Mouse (Mus musculus) frontal cortex, postnatal 10 days (tissue): ENCODE data around the gene Psen2.

Source experiments
- DNase-seq, 2 experiments: peaks; one replicate each; pipeline ENCODE4 v3.0.0; 2022; ENCODE audit warnings: low spot score in 2 of 2, mixed read lengths in 1 of 2

Psen2 gene

DNA sequence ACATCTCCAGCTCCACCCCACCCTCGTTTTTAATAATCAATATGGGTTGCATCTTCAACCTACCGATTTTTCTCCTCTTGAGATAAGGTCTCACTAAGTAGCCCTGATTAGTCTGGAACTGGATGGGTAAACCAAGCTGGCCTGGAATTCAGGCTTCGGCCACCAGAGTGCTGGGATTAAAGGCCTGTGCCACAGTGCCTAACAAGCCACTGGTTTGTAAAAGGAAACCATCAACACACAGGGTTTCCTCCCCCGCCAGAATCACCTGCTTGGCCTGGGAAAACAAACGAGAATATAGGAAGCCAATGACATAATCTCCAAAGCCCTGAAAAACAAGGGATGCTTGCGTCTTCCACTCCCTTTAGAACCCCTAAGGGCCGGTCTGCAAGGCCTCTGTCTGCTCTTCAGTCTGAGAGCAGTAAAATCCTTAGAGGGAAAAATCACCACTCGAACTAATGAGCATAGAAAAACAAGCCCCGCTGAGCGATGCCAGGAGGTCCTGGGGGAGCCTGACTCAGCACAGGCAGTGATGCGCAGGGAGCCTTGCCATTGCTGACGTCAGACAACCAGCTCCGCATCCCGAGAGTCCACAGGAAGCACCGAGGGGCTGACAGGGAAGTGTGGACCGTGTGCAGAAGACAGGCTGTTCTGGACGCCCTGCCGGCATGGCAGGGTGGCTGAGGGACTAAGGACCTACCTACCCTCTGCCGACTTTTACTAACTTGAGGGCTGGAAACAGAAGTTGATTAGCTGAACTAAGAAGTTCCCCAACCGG is 13.4 kb downstream of the Psen2 start:
- peak in 1 of 2 experiments; percentile 39 for DNase-seq

DNA sequence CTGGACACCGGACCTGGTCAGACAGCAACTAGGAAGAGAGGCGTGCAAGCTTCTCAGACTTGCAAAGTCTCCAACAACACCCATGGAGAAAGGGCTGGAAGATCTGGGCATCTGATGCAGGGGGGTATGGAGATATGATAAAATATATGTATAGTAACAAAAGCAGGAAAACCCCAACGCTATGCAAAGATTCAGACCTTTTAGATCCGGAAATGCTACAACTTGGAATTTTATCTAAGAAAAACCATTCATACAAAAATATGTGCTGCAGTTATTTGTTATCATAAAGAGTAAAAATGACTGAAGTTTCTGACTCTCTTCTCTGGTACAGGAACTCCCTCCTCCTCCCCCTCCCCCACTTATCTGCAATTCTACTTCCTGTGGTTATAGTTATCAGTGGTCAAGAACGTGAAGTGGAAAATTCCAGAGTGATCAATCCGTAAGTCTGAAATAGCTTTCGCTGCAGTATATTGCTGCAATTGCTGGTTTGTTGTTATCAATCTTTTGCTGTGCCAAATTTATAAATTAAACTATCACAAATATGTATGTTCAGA is 14.6 kb downstream of the Psen2 start:
- no peak for DNase-seq

DNA sequence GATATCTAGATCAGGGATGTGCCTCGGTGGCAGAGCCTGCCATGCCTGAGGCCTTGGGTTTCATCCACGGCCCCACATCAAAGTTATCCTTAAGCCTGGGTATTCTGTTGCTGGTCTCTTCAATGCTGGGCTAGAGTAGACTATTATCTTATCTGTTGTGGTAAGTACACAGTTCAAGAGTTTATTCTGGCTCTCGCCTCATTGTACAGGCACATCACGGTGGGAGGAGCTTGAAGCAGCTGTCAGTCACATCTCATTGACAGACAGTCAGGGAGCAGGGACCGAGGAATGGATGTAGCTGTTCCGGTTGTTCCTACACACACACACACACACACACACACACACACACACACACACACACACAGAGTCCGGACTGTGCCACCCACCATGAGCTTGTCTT is 15.3 kb downstream of the Psen2 start:
- DNase-seq = no peak

DNA sequence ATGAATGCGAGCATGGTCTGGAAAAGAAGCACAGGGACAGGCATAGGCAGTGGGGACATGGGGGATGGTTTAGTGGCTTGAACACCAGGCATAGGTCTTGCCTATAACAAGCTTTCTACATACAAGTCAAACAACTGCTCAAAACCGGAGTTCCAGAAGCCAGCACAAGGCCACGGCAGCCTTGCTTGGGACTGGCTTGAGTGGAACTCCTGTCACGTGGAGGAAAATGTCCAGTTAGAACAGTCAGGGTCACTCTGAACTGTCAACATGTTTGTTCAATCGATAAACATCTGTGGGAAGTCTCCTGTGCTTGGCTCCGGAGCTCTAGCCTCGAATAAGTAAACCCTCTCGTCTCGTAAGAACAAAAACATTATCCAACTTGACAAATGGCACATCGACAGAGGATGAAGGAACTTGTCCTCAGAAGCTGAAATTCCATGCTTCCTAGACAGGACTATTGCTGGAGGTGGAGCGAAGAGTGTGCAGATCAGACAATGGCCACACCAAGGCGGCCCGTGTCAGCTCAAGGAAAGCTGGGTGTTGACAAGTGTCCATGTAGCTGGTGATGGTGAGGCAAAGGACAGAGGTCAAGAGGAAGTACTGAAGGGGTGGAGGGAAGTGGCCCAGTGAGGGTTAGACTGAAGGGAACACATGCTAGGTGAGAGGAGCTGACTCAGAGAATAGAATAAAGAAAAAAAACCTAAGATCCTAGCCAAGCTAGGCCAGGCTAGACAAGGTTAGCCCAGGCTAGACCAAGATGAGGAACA is 17.3 kb downstream of the Psen2 start:
- DNase-seq = no peak

DNA sequence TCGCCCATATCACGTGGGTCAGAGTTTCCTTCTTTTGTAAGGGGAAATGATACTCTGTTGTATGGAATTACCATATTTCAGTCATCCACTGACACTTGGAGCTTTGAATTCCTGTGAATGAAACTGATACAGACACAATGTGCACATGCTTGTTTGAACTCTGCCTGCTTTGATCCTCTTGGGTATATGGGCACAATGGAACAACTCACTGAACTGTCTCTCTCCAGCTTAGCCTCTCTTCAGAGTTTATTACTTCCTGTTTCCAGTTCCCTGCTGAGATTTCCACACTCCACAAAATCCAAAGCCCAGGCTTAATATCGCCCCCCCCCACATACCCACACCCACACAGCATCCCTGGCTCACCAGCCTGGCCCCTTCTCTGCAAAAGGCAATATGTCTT is 31.5 kb downstream of the Psen2 start:
- DNase-seq = no peak

DNA sequence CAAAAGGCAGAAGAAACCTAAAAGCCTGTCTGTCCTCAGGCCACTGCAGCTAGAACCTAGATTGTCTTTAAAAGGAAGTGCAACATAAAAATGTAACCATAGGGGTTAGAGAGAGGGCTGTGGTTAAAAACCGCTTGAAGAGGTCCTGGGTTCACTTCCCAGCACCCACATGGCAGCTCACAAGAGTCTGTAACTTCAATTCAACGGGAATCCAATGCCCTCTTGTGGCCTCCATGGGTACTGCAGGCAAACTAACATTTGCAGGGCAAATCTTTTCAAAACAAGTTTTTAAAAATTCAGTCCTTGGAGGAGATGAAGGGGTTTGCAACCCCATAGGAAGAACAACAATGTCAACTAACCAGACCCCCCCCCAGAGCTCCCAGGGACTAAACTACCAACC is 32.7 kb downstream of the Psen2 start:
- no peak for DNase-seq

DNA sequence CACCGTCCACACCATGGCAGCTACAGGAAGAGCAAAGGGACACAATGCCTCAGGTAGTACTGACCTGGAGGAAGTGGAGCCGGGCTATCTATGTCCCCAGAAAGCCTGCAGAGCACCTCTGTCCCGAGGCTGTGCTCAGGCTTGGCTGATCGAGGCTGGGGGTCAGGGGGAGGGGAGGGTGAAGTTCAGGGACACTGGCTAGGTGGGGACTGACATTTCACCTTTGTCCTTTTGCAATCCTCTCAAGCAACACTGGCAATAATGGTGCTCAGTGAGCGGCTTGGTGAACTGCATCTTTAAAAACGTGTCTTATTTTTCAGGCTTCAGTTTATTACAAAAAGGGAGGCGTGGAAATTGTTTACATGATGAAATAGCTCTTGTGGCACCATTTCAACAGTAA is 33.3 kb downstream of the Psen2 start:
- DNase-seq = no peak

DNA sequence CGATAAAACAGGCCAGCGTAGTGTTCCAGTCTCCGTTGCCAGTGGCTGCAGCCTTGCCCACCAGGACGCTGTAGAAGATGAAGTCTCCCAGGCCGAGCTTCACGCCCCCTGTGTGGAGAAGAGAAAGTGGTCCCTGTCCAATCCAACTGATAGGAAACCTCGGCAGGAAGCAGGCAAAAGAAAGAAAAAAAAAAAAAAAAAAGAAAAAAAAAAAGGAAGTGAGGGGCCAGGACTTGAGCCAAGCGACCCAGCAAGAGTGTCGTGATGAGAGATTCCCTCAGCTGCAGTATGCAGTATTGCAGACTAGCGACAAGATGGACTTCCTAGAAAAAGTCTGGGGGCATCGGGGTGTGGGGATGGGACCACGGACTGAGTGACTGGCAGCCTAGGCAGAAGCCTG is 34.4 kb downstream of the Psen2 start:
- DNase-seq = no peak

DNA sequence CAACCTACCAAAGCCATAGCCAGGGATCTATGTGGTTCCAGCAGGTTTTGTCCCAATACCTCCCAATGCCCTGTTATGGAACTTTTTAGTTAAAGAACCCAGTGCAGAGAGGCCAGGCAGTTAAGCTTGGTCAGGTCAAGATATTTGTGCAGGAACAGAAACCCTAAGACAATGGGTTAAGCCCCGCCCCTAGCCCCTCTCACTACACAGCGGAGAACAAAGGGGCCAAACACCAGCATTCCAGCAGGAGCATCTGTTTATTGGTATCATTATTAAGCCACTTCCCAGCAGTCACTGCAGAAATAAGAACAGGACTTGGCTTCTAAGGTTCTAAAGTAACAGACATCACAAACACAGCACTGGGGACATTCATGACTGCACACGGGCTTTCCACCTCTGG is 36.5 kb downstream of the Psen2 start:
- DNase-seq = no peak

DNA sequence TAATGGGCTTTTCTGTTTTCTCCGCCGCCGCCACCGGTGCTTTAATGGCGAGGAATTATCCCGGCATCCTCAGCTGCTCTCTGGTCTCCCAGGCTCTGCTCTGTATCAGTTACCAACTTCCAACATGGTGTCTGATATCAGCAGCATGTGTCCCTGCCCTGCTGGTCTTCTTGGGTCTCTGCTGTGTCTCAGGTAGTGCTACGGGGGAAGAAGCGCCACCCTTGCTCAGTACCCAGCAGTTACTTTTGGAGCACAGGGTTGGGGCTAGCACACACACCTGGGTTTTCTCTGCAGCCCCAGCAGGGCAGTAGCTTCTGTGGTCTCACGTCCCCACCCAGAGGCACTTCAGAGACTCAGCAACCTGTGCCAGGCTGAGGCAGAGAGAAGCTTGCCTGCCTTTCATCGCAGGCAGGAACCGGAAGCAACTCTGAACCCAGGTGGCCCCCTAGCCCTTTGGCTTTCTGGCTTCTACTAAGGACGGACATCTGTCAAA is 37.0 kb downstream of the Psen2 start:
- DNase-seq = no peak

DNA sequence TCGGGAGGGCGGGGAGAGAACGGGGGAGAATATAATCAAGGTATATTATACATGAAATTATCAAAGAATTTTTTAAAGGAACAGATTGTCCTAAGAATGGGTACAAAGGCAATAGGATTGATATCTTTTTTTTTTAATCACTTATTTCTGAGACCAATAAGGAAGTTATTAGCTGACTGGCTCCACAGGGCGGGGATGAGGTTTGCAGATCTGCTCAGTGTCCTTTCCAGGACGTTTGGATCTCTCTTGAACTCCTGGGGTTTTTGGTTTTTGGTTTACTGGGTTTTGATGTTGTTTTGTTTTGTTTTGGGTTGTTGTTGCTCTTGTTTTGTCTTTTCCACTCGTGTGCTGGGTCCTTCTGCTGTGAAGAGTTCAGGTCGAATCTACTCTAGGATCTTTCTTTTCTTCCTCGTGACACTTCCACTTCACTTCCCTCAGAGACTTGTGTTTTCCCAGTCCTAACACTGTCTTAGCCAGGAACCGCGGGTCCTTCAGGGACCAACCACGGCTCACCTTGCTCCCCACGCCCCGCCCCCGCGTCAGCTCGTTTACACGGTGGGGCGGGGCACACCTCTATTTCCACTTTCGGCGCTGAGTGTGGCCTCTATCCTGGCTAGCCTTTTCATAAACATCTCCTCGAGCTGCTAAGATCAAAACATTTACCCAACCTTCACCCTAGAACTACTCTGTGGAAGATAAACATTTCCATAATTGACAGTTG is 37.6 kb downstream of the Psen2 start:
- no peak for DNase-seq

DNA sequence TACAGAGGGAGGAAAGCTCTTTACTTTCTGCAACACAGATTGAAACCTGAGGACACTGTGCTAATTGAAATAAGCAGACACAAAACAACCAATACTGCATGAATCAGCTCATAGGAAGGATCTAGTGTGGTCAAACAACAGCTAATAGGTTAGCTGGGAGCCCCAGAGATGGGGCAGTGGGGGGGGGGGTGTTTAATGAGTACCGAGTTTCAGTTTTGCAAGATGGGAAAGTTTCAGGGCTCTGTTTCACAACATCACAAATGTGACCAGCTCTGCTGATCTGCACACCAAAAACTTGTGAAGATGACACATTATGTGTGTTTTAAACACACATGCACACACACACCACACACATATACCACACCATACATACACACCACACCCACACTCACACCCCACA is 41.2 kb downstream of the Psen2 start:
- DNase-seq = no peak

DNA sequence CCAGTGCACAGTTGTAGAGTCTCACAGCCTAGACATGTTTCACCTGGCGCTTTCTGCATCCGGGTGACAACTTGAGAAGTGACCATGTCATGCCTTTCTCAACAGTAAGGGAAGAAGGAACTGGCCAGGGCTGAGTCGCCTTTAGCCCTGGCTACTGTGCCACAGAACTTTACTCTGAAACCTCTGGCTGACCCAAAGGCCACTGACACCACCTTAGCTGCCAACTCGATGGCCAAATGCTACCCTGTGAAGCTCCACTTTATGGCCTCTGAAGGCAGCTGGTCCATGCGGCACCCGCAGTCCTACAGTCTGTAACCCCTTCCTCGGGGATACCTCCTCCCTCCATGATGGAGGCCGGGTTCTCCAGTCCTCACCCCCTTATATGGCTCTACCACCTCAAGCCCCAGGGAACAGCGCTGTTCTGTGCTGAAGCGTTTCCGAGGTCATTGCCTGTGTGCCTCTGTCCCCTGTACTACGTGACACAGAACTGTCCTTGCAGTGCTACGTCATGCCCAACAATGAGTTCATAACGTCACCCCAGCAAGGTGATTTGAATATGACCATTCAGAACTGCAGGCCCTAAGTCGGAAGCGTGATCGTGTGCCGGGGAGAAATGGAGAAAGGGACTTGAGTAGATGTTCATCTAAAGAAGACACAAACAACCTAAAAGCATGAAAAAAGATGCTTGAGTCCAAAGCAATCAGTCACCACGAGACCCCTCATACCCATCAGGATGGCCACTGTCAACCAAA is 42.3 kb downstream of the Psen2 start:
- no peak for DNase-seq

DNA sequence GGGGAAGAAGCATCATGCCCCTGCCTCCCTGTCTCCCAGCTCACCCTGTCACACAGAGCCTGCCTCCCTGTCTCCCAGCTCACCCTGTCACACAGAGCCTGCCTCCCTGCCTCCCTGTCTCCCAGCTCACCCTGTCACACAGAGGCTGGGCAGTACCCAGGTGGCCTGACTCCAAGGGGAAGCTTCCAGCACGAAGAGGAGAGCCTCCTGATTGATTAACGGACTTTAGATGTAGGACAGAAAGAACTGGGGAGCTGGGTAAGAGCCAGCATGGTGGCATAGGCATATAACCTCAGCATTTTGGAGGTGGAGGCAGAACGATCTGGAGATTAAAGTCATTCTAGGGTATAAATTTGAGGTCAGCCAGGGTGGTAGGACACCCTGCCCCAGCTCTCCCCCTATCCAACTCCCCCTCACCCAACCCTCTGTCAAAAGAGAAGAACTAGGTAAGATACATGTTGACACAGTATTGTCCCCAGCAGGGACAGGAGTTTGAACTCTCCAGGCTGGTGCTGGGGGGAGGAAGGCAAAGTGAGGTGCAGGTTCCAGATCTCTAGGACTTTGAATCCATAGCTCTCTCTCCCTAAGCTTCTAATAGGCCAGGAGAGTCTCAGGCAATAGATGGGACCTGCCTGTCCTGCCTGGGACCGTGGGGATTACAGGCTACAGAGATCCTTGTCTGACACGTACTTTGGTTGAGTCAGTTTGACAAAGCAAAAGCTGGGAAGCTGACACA is 46.5 kb downstream of the Psen2 start:
- no peak for DNase-seq

DNA sequence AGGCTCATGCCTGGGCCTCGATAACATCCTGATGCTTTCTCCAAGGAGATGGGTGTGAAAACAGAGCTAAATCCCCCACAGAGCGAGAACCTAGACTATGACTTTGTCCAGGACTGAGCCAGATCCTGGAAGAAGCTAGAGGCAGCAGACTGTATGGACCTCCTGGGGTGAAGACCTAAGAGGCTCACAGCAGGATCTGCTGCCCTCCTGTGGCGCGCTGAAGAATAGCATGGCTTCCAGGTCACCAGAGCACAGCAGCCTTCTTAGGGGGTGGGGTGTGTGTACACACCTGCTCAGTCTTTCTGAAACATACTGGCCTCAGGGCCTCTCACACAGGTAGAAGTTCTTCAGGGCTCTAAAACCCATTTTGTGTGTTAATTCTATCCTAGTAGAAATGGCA is 48.2 kb downstream of the Psen2 start:
- peak in 1 of 2 experiments; percentile 48 for DNase-seq

DNA sequence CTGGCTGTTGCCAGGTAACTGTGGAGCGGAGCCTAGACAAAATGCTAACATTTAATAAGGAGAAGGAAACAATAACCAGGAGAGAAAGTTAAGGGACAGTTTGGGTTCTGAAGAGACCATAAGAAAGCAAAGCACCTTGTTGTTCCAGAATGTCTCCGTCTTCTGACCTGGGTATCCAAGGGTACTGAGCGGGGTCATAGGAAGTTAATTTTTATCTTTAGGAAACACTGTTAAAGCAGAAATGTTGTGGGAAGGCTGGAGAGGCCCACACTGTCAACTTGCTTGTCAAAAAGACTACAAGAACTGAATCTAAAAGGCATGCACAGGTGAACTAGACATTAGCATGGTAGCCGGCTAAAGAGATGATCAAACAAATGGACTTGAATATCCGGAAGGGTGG is 50.3 kb downstream of the Psen2 start:
- no peak for DNase-seq

DNA sequence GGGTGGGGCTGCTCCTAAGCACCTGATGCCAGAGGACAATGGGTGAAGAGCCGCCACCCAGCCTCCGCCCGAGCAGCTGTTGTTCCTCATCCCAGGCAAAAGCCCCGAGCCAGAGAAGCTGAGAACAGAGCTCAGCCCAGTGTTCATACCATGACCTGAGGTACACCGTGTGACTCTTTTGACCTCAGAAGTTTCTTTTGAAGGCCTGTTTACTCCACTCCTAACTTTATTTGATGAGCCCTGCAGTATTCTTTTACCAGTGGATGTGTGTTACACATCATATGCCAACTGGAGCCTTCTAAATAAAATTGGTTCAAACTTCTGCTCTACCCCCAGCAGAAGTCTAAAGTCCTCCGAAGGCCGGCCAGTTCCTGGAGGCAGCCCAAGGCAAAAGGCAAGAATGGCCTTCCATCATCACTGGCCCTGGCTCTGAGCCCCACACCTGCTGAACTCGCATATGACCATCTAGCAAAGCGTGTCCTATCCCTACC is 52.4 kb downstream of the Psen2 start:
- DNase-seq = no peak

DNA sequence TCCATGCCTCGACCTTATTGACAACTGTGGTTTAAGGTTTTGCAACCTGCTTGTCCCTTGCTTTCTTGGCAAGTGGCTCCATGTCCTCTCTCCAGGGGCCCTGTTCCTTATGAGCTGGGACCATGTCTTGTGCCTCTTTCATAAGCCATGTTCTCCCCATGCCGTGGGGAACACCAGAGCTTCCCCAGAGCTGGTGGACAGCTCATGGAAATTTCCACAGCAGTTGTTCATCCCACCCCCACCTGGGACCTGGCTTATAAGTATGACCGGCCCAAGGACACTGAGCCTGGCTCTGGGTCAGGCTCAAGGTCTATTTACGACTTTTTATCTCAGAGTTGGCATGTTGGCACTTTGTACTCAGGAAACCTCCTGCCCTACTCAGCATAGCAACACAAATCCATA is 53.2 kb downstream of the Psen2 start:
- no peak for DNase-seq

DNA sequence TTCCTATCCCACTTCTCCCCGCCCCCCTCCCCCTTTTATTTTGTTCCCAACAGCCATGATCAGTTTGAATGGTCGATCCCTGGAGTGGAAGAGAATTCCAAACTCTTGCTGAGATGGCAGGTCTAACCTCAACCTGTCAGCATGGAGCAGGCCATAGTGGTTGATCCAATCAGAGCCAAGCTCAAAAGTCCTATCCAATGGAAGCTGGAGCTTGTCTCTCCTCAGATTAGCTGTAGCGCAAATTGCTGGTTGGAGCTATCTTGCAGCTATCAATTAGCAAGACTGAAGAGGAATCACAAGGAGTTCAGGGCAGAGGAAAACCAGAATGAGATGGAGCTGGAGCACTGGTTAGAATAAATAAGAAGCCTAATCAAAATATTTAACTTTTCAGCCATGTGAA is 54.9 kb downstream of the Psen2 start:
- no peak for DNase-seq

DNA sequence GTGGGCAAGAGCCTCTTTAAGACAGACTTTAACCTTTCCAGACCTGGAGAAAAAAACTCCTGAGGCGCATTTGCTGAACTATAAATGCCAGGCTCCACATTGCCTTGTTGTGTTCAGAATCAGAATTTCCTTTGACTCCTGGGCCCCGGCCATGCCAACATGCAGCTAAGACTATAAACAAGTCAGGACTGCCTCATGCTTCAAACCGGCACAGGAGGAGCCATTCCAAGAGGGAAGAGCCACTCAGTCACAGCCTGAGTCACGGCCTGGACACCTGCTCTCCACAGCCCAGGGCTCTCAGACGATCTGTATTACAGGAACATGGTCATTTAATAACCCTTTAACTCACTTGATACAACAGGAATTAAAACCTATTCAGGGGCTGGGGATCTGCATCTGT is 62.5 kb downstream of the Psen2 start:
- DNase-seq = no peak

DNA sequence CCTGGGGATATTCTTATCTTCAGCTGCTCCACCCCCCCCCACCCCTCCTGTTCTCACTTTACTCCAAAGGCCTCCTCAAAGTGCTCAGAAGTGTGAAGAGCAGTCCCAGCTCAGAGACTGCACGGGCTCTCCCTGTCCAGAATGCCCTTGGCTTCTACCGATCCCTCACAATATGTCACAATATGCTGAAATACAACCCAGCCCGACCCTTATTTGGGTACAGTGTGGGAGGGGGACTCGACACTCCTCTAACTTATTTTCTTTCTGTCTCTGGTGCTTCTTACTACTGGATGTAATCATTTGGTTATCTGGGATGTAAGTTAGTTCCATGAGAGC is 63.6 kb downstream of the Psen2 start:
- no peak for DNase-seq
